Mouse (Mus musculus) lung, postnatal 0 days (tissue): ENCODE data around the gene Rpl22. TPM values are rescaled to one million over a fixed set of nuclear protein-coding genes. Genes with fewer than 3 reads are reported as not detected.

Source experiments
- ATAC-seq: fragments of 200-750 bp; cut with Nextera tagmentation; 2 replicates; pipeline ENCODE4 v1.8.0; 2017; ENCODE audit warnings: moderate library complexity
- DNase-seq: peaks from one replicate; pipeline ENCODE4 v3.0.0-alpha.2; 2016; ENCODE audit warnings: low spot score
- H3K27ac ChIP-seq: fragments of 300-500 bp; sonication (generic); 2 replicates; pipeline ENCODE4 v1.5.1; 2014; ENCODE audit warnings: antibody characterized with exemption, mild to moderate bottlenecking, low read length, mixed read lengths
- H3K27me3 ChIP-seq: fragments of 300-500 bp; sonication (generic); replicated peaks from 2 replicates; pipeline ENCODE4 v1.6.1; 2014; ENCODE audit warnings: low read length, mixed read lengths; ENCODE audit not compliant: insufficient read depth
- H3K36me3 ChIP-seq: fragments of 300-500 bp; sonication (generic); 2 replicates; pipeline ENCODE4 v1.6.1; 2014; ENCODE audit warnings: low read length, mixed read lengths; ENCODE audit not compliant: insufficient read depth
- H3K4me1 ChIP-seq: fragments of 300-500 bp; sonication (generic); 2 replicates; pipeline ENCODE4 v1.6.1; 2014; ENCODE audit warnings: antibody characterized with exemption, low read depth, low read length, mixed read lengths; ENCODE audit not compliant: insufficient read depth
- H3K4me2 ChIP-seq: fragments of 300-500 bp; sonication (generic); replicated peaks from 2 replicates; pipeline ENCODE4 v1.6.1; 2014; ENCODE audit warnings: low read depth, mild to moderate bottlenecking, low read length, moderate library complexity, mixed read lengths
- H3K4me3 ChIP-seq: fragments of 300-500 bp; sonication (generic); 2 replicates; pipeline ENCODE4 v1.5.1; 2014; ENCODE audit warnings: low read depth, low read length
- H3K9ac ChIP-seq: fragments of 300-500 bp; sonication (generic); replicated peaks from 2 replicates; pipeline ENCODE4 v1.6.1; 2014; ENCODE audit warnings: low read depth, mild to moderate bottlenecking
- H3K9me3 ChIP-seq: fragments of 300-500 bp; sonication (generic); 2 replicates; pipeline ENCODE4 v1.6.1; 2016; ENCODE audit warnings: low read length, mixed read lengths
- CTCF ChIP-seq: IDR thresholded peaks from 2 replicates; pipeline ENCODE4 v1.5.1; 2016; ENCODE audit warnings: antibody characterized with exemption, mild to moderate bottlenecking
- EP300 ChIP-seq: IDR thresholded peaks from 2 replicates; pipeline ENCODE4 v1.6.1; 2016; ENCODE audit warnings: antibody characterized with exemption, mild to moderate bottlenecking, control low read depth
- WGBS: fragments of 180-500 bp; shearing (Covaris S2); extraction: QIAGEN DNeasy Blood & Tissue Kit; methylation state at CpG from one replicate; pipeline ENCODE4 v1.1.7; 2014; 5-methylcytosine and 5-hydroxymethylcytosine counted together
- polyA plus RNA-seq: library from polyadenylated mRNA; unstranded; fragments of >200 nt; fragmentation: Nextera tagmentation; extraction: Ambion mirVana; gene quantifications from 2 replicates; pipeline ENCODE4 v1.2.1, GENCODE M21; 2015

The Rpl22 gene
- polyA plus RNA-seq, 1 experiment from 2014 or later, result 265 TPM

DNA sequence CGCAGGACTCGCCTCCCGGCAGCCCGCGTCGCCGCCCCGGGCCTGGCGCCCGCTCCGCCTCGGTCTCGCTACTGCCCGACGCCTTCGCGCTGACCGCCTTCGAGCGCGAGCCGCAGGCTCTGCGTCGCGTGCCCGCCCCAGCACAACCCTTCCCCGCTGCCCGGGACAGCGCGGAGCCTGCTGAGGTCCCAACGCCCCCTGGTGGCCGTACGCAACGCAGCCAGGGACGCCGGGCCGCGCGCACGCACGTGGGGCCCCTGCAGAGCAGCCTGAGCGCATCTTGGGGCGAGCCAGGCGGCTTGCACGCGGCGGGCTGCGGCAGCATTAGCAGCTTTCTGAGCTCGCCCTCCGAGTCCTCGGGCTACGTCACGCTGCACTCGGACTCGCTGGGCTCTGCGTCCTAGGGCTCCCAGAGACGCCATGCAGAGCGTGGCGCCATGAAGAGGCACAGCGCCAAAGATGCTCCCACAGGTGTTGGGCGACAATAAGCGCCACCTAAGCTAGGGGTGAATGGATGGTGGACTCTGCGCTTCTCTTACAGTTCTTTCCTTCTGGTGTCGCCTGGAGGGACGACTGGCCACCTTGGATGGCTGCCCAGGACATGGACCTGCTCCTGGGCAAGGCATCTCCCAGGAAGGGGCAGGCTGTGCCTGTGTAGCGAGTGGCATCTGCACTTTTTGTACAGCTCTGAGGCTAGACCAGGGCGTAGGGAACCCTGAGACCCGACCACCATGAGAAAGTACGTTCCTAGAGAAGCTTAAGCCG is 42.2 kb upstream of the Rpl22 start:
- 8% methylated on average over 61 of the region's 70 CpGs for WGBS
- Histone ChIP-seq H3K27me3 (peaks cover 58% of the 10 kb centered on the region), H3K4me1 (peaks cover 4% of the 10 kb centered on the region; the same call in 1 of the 2 replicates), H3K27ac (no peak overlapping the region), H3K4me3 (no peak overlapping the region), H3K4me2 (0 out of 2 replicates have a peak overlapping the region, but pooled peaks have one; percentile 25), H3K36me3 (no peaks in the 10 kb centered on the region), H3K9me3 (no peaks in the 10 kb centered on the region), H3K9ac (no peak overlapping the region)
- ATAC-seq (peak; percentile 89), DNase-seq (peak; percentile 89)
- TF ChIP-seq CTCF (peak; percentile 98), EP300 (no peak)

DNA sequence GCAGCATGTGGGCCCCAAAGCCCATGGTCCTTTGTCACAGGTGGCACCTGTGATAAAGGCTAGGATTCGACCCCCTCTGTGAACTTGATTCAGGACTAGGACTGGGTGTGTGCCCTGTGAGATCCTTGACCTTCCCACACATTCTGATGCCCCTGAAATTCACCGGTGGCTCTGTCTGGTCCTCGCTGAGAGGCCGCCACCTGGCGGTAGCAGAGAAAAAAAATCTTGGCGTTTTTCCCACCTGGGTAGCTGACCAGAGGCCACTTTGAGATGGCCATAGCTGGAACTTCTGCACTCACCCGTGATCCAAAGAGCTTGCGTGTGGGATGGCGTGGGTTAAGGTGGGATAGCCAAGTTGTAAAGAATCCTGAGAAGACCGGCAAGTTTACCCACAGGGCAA is 40.0 kb upstream of the Rpl22 start:
- H3K27me3 ChIP-seq, result peaks cover 71% of the 10 kb centered on the region
- peaks cover 4% of the 10 kb centered on the region; the same call in 1 of the 2 replicates for H3K4me1 ChIP-seq
- H3K9ac ChIP-seq, result no peak overlapping the region
- no peaks in the 10 kb centered on the region for H3K9me3 ChIP-seq
- no peak overlapping the region for H3K4me3 ChIP-seq
- WGBS, result 2% methylated on average over 10 of the region's 10 CpGs
- peak; percentile 69 for DNase-seq
- TF ChIP-seq CTCF (peak; percentile 79), EP300 (no peak)
- H3K36me3 ChIP-seq, result no peaks in the 10 kb centered on the region
- ATAC-seq, result no peak
- H3K4me2 ChIP-seq, result no peak overlapping the region
- H3K27ac ChIP-seq, result no peak overlapping the region

DNA sequence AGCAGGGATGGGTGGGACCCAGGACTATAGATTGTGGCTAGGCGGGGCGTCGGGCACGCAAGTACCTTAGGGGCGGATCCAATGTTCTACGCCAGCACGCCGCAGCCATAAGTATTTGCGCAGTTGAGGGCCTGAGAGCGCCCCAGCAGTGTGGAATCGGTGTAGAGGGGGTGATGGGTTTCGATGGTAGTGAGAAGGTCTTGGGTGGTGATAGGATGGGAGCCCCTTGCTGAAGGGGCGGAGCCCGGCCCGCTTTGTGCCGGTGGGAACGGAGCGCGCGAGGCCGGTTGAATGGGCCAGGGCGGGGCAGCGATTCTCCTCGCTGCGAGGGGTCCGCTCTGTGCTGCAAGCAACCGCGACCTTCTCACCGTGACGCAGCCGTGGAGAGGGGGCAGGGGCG is 39.4 kb upstream of the Rpl22 start:
- H3K27me3 ChIP-seq, result peaks cover 77% of the 10 kb centered on the region
- no peak overlapping the region for H3K4me3 ChIP-seq
- no peak overlapping the region for H3K4me2 ChIP-seq
- 4% methylated on average over 30 of the region's 32 CpGs for WGBS
- no peaks in the 10 kb centered on the region for H3K36me3 ChIP-seq
- DNase-seq (no peak), ATAC-seq (no peak)
- H3K27ac ChIP-seq, result no peak overlapping the region
- no peak overlapping the region for H3K9ac ChIP-seq
- peaks cover 4% of the 10 kb centered on the region; the same call in 1 of the 2 replicates for H3K4me1 ChIP-seq
- no peak for TF ChIP-seq CTCF
- no peak for TF ChIP-seq EP300
- H3K9me3 ChIP-seq, result no peaks in the 10 kb centered on the region

DNA sequence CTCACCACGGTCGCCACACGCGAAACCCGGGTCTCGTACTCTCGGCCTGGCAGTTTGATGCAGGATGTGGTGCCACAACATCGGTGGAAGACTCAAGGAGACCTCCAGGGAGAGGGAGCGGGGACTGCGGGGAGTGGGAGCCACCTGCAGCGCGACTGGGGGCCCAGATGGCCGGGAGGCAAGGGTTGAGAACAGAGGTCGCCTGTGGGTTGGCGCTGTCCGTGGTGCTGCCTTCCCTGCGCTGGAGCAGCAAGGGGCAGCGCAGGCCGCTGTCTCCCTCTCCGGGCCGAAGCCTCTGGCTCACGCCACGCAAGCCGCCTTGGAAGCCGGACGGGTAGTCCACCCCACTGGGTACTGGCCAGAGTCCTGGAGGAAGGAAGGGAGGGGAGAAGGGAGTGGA is 38.7 kb upstream of the Rpl22 start:
- peaks cover 80% of the 10 kb centered on the region for H3K27me3 ChIP-seq
- peak; percentile 16; the same call in 1 of the 2 replicates for ATAC-seq
- no peak overlapping the region for H3K27ac ChIP-seq
- H3K4me2 ChIP-seq, result no peak overlapping the region
- no peak overlapping the region for H3K9ac ChIP-seq
- no peak overlapping the region for H3K4me3 ChIP-seq
- H3K9me3 ChIP-seq, result no peaks in the 10 kb centered on the region
- no peaks in the 10 kb centered on the region for H3K36me3 ChIP-seq
- H3K4me1 ChIP-seq, result peaks cover 4% of the 10 kb centered on the region; the same call in 1 of the 2 replicates
- no peak for TF ChIP-seq EP300
- TF ChIP-seq CTCF, result no peak; the same call in 1 of the 2 replicates
- 4% methylated on average over 26 of the region's 26 CpGs for WGBS
- peak; percentile 72 for DNase-seq

DNA sequence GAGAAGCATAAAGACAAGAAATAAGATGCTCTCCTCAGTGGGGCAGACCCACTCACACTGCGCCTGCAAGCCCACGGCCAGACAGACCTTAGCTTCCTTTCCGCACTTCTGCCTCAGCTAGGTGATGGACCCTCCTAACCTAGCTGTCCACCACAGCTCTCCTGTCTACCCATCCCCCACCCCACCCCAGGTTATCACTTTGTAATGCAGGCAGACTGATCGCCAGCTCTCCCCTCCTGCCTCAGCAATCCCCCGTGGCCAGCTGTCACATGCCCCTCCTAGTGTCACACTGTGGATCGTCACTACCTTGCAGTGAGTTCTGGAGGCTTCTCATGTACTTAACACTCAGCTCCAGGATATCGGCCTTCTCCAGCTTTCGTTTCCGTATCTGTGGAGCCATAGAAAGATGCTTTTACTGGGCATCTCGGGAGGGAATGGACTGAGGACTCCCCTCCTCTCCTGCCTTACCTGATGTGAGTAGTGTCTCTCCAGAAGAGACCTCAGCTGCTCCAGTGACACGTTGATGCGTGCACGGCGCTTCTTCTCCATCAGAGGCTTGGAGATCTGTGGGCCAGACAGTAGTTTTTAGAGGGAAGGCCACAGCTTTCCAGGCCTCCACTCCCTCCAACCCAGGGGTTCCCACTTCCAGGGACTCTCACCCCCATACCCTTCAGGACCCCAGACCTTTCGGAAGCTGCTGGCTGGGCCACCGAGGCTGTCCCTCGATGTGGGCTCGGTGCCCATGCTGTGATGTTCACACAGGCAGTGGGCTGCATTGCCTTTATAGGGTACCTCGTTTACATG is 38.0 kb upstream of the Rpl22 start:
- Histone ChIP-seq H3K9ac (no peak overlapping the region), H3K9me3 (no peaks in the 10 kb centered on the region), H3K4me1 (peaks cover 4% of the 10 kb centered on the region; the same call in 1 of the 2 replicates), H3K36me3 (no peaks in the 10 kb centered on the region), H3K27ac (no peak overlapping the region), H3K27me3 (peaks cover 80% of the 10 kb centered on the region), H3K4me3 (no peak overlapping the region), H3K4me2 (no peak overlapping the region)
- TF ChIP-seq EP300 (no peak), CTCF (no peak)
- ATAC-seq (no peak), DNase-seq (no peak)
- 22% methylated on average over 19 of the region's 19 CpGs for WGBS

DNA sequence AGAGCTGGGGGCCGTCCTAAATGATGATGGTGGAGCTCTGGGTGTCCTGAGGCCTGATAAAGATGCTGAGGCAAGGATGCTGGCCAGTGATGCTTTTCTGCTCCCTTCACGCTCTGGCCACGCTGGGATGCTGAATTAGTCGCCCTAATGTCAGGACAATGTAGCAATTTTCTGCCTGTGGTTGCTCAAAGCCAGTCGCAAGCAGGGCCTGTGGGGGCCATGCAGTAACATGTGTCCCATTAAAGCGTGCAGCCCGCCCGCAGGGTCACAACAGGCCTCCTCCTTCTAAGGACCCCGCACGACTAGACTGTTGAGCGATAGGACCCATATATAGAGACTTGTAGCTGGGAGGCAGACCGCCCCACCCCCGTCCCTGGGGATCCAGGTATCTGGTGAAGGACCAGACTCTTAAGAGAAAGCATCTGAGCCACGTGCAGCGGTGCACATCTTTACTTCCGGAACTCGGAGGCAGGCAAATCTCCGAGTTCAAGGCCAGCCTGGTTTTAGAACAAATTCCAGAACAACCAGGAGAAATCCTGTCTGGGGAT is 37.1 kb upstream of the Rpl22 start:
- no peak overlapping the region for H3K9ac ChIP-seq
- H3K4me3 ChIP-seq, result no peak overlapping the region
- no peak overlapping the region for H3K27ac ChIP-seq
- DNase-seq (no peak), ATAC-seq (no peak)
- H3K4me2 ChIP-seq, result no peak overlapping the region
- no peaks in the 10 kb centered on the region for H3K36me3 ChIP-seq
- peaks cover 79% of the 10 kb centered on the region for H3K27me3 ChIP-seq
- H3K9me3 ChIP-seq, result no peaks in the 10 kb centered on the region
- TF ChIP-seq EP300, result no peak
- TF ChIP-seq CTCF, result no peak
- H3K4me1 ChIP-seq, result no peaks in the 10 kb centered on the region
- 63% methylated on average over 18 of the region's 18 CpGs for WGBS
